Mouse (Mus musculus) cerebellum, postnatal 14 days (tissue): ENCODE measurements around the gene Adi1.

Experiments used
- DNase-seq, 2 experiments: peaks; one replicate each; pipeline ENCODE4 v3.0.0; 2021; ENCODE audit warnings: mixed read lengths in 2 of 2

Gene Adi1

GRCm38 (mm10) chr12:28694776-28695175 lies 19.7 kb downstream of the Adi1 start:
- DNase-seq: no peak

DNA sequence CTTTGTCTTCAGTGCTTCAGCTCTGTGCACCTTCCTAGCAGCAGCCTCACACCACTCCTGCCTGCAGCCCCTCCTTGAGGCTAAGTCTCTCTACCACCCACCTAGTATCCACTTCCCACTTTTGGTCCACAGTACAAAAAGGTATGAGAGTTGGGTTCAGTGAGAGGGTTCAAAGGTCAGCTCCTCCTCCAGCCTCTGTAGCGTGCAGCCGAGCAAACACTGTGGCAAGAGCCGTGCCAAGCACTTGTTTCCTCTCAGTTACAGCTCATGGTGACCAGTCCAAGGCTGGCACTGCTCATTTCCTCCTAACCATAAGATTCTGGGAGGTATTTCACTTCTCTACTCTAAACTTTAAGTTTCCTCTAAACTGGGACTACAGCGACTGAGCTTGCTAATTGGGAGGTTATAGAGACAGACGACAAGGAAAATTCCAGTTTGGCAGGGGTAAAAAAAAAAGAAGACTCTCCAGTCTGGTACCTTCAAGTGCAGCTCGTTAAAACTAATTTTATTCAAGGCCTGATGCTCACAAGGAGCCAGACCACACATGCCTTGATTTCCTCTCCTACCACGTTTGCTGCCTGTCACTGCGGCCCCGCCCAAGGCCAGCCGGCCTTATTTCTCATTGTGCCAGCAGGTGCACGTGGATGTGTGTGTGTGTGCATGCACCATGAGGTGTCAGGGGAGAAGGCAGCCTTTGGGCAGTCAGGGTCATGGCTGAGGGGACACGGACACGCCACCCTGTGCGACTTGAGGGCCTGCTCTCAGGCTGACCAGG lies 23.0 kb downstream of the Adi1 start:
- no peak for DNase-seq

DNA sequence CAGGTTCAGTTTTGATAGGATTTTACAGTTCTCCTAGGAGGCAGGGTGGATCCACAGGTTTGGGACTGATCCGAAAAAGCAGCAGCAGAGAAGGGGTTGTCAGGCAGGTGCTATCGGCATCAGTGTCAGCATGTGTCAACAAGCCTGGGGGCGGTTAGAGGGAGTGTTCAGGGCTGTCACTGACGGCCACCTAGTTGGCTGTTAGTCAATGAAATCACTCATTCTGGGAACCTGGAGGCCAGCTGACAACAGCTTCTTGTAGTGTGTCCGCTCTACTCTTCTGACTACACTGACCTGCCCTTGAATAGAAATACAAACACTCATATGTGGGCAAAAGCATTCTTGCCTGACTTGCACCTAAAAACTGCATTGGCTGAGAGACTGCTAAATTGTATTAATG lies 24.1 kb downstream of the Adi1 start:
- DNase-seq: no peak

DNA sequence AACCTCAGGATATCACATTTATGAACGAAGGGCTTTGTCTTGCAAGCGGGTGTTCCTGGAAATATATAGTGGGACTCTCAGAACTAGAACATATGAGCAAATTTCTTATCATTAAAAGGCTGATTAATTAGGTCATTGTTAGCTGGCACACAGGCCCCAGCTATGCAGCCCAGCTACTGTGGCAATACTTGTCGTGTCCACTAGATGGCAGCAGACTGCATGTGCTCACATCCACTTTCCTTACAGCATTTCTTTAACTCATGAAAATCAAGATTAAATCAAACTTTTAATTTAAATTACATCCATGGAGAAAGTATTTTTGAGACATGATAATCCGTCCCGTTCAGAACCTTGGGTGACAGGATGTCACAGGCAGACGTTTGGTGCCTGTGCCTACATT lies 24.6 kb downstream of the Adi1 start:
- peak; percentile 89 to 90 for DNase-seq

DNA sequence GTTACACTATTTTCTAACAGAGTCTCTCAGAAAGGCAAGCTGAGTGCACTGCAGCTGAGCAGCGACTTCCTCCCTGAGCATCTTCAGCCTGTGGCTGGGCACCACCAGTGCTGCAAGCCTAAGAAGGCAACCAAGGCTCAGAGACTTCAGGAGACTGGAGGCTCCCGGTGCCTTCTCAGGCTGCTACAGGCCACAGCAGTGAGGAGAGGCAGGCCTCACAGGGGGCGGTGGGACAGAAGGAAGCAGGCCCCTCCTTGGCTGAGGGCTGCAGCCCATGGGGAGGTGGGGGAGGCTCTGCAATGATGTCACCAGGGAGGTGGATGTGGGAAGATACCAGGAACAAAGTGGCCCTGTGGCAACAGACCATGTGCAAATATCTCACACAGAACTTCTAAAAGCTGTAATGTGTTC lies 25.1 kb downstream of the Adi1 start:
- peak; percentile 32 to 37 for DNase-seq

- peak; percentile 92 to 95 for DNase-seq
These were observed 25.6 kb downstream of the Adi1 start for GRCm38 (mm10) chr12:28700561-28701025.

GRCm38 (mm10) chr12:28701302-28701701 lies 26.3 kb downstream of the Adi1 start:
- peak in 1 of 2 experiments; percentile 29 for DNase-seq

- peak; percentile 22 to 43 for DNase-seq
These were observed 29.4 kb downstream of the Adi1 start for GRCm38 (mm10) chr12:28704381-28704780.

DNA sequence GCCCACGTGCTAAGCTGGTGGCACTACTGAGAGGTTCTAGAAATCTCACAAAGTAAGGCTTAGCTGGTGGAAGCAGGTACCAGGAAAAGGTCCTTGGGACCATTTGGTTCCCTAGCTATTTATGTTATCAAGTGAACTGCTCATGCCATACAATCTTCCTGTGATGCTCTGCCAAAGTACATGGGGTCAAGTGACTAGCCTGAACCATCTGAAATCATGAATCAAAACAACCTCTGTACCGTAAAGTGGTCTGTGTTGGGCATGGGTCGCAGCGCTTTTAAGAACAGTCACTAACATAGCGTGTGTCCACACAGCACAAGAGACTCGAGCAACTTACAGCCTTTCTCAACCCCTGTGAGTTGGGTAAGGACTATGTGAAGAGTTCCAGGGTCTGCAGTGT lies 30.2 kb downstream of the Adi1 start:
- no peak for DNase-seq

- DNase-seq: no peak
These were observed 33.1 kb downstream of the Adi1 start for GRCm38 (mm10) chr12:28708154-28708553.

GRCm38 (mm10) chr12:28710566-28711185 lies 35.6 kb downstream of the Adi1 start:
- no peak for DNase-seq

GRCm38 (mm10) chr12:28714822-28715632 lies 40.0 kb downstream of the Adi1 start:
- no peak for DNase-seq

- no peak for DNase-seq
These were observed 42.0 kb downstream of the Adi1 start for GRCm38 (mm10) chr12:28717066-28717465.

- no peak for DNase-seq
These were observed 43.1 kb downstream of the Adi1 start for GRCm38 (mm10) chr12:28718106-28718505.

- DNase-seq: no peak
These were observed 49.3 kb downstream of the Adi1 start for GRCm38 (mm10) chr12:28724366-28724765.

- no peak for DNase-seq
These were observed 51.2 kb downstream of the Adi1 start for GRCm38 (mm10) chr12:28726204-28726603.

GRCm38 (mm10) chr12:28727061-28727460 lies 52.0 kb downstream of the Adi1 start:
- DNase-seq: no peak
